Mouse (Mus musculus) lung, postnatal 0 days (tissue): ENCODE measurements at regions not wholly inside any gene's neighbourhood (a gene's known extent, or its start where the extent isn't known, plus 50 kb on each side); places are given as distances from the start of the nearest gene placed in this dataset.

Experiments used
- CTCF ChIP-seq: IDR thresholded peaks from 2 replicates; pipeline ENCODE4 v1.5.1; 2016; ENCODE audit warnings: antibody characterized with exemption, mild to moderate bottlenecking
- EP300 ChIP-seq: IDR thresholded peaks from 2 replicates; pipeline ENCODE4 v1.6.1; 2016; ENCODE audit warnings: antibody characterized with exemption, mild to moderate bottlenecking, control low read depth

GRCm38 (mm10) chr13:37503898-37504297 is 158.9 kb downstream of the Ly86 start:
- TF ChIP-seq EP300 = no peak
- no peak for TF ChIP-seq CTCF
